Mouse (Mus musculus) liver, postnatal 0 days (tissue): ENCODE results near the gene Gm49361.

Source experiments
- CTCF ChIP-seq: sonication (generic); IDR thresholded peaks from 2 replicates; pipeline ENCODE4 v1.5.1; 2016; ENCODE audit warnings: antibody characterized with exemption, low read depth
- EP300 ChIP-seq: IDR thresholded peaks from 2 replicates; pipeline ENCODE4 v1.6.1; 2016; ENCODE audit warnings: antibody characterized with exemption, low read depth, mild to moderate bottlenecking

DNA sequence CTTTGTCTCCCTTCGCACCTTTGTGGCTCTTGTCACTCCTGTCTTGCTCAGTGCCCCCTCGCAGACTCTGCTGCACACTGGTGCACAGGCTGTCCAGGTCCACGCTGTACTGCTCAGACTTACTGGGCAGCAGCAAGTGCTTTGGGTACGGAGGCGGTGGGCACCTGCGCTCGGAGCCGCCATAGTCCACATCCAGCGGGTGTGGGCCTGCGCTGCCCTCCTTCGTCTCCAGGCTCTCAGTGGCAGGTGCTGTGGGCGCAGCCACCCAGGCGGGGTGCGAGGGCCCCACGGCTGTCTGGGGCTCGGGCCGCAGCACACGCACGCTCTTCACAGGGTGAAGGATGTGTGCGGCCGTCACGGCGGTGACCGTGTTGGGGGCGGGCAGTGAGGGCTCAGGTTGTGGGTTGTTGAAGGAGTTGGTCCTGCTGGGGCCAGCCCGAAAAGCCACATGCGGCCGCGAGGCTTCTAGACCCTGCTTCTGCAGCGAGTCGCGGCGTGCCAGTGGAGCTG, 46.4 kb downstream of the Gm49361 start:
- TF ChIP-seq CTCF (no peak), EP300 (no peak)
